Mouse (Mus musculus) limb, embryonic 12.5 days (tissue): ENCODE data around the gene Rbm44. TPM values are rescaled to one million over a fixed set of nuclear protein-coding genes. Genes with fewer than 3 reads are reported as not detected.

ENCODE experiments used
- ATAC-seq: fragments of 200-750 bp; cut with Nextera tagmentation; 2 replicates; pipeline ENCODE4 v1.8.0; 2017; ENCODE audit warnings: low read depth, moderate TSS enrichment; ENCODE audit not compliant: insufficient number of reproducible peaks, insufficient read depth, low FRiP score, low TSS enrichment
- H3K27ac ChIP-seq: fragments of 300-500 bp; sonication (generic); 2 replicates; pipeline ENCODE4 v1.5.1; 2016; ENCODE audit warnings: mild to moderate bottlenecking, moderate library complexity
- H3K27me3 ChIP-seq: fragments of 300-500 bp; sonication (generic); 2 replicates; pipeline ENCODE4 v1.6.1; 2016; ENCODE audit warnings: mild to moderate bottlenecking, moderate library complexity
- H3K36me3 ChIP-seq: fragments of 300-500 bp; sonication (generic); 2 replicates; pipeline ENCODE4 v1.6.1; 2016; ENCODE audit warnings: mild to moderate bottlenecking, moderate library complexity
- H3K4me1 ChIP-seq: fragments of 300-500 bp; sonication (generic); replicated peaks from 2 replicates; pipeline ENCODE4 v1.6.1; 2016
- H3K4me2 ChIP-seq: fragments of 300-500 bp; sonication (generic); 2 replicates; pipeline ENCODE4 v1.6.1; 2016; ENCODE audit warnings: mild to moderate bottlenecking, moderate library complexity
- H3K4me3 ChIP-seq: fragments of 300-500 bp; sonication (generic); replicated peaks from 2 replicates; pipeline ENCODE4 v1.5.1; 2016; ENCODE audit warnings: mild to moderate bottlenecking
- H3K9ac ChIP-seq: fragments of 300-500 bp; sonication (generic); replicated peaks from 2 replicates; pipeline ENCODE4 v1.6.1; 2016; ENCODE audit warnings: mild to moderate bottlenecking, moderate library complexity
- H3K9me3 ChIP-seq: fragments of 300-500 bp; sonication (generic); 2 replicates; pipeline ENCODE4 v1.6.1; 2016; ENCODE audit warnings: mild to moderate bottlenecking, moderate library complexity
- WGBS: fragments of 180-500 bp; shearing (Covaris S2); methylation state at CpG from one replicate; pipeline ENCODE4 v1.1.7; 2016; 5-methylcytosine and 5-hydroxymethylcytosine counted together
- polyA plus RNA-seq: library from polyadenylated mRNA; unstranded; fragments of >200 nt; fragmentation: Nextera tagmentation; extraction: Ambion mirVana; gene quantifications from 2 replicates; pipeline ENCODE4 v1.2.1, GENCODE M21; 2016

Rbm44 gene
- polyA plus RNA-seq, 1 experiment from 2014 or later, result 0.70 TPM

- H3K36me3 ChIP-seq, result no peaks in the 10 kb centered on the region
- H3K9ac ChIP-seq, result no peak overlapping the region
- no peak for ATAC-seq
- no peaks in the 10 kb centered on the region for H3K9me3 ChIP-seq
- no peak overlapping the region for H3K4me3 ChIP-seq
- H3K4me2 ChIP-seq, result no peak overlapping the region
- no peaks in the 10 kb centered on the region for H3K27me3 ChIP-seq
- H3K4me1 ChIP-seq, result no peaks in the 10 kb centered on the region
- H3K27ac ChIP-seq, result no peak overlapping the region
- 73% methylated on average over 8 of the region's 8 CpGs for WGBS
Measured at GRCm38 (mm10) chr1:91192184-91192583, 47.3 kb downstream of the Rbm44 start.

DNA sequence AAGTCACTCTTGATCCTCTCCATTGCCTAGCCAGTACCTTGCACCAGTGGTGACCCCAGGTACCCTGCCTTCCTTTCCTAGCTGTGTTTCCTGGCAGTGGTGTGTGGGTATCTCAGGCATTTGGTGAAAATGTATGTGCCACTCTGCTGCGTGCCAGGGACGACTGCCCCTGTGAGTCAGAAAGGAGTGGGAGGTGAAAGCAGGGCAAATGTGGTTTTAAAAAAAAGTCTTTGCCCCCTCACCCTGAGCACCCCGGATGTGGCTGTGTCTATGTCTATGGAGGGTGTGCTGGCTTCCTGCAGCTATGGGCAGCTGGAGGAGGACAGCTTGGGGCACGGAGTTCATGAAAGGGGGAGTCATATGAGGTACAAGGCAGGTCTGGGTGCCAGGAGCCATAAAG is 48.4 kb downstream of the Rbm44 start:
- H3K4me2 ChIP-seq, result no peak overlapping the region
- no peak overlapping the region for H3K4me3 ChIP-seq
- no peaks in the 10 kb centered on the region for H3K27me3 ChIP-seq
- H3K4me1 ChIP-seq, result no peaks in the 10 kb centered on the region
- no peaks in the 10 kb centered on the region for H3K36me3 ChIP-seq
- no peak for ATAC-seq
- H3K9ac ChIP-seq, result no peak overlapping the region
- 79% methylated on average over 4 of the region's 4 CpGs for WGBS
- no peaks in the 10 kb centered on the region for H3K9me3 ChIP-seq
- H3K27ac ChIP-seq, result no peak overlapping the region

DNA sequence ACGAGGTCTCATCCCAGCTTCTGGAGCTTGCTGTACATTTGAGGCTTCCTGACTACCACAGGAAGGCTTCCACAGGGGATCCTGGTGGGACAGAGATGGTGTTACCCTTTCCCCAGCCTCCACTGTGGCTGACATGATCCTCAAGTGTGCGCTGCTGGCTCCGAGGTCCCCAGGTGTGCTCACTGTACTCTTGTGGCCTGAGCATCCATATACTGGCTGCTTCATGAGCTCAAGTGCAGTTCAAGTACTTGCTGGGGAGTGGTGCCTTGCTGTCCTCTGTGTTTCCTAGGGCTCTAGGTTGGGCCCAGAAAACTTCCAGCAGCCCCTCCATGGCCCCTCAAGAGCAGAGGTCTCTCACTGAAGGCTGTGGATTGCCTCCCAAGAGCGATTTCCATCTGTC is 48.8 kb downstream of the Rbm44 start:
- no peak for ATAC-seq

GRCm38 (mm10) chr1:91199793-91200192 is 54.9 kb downstream of the Rbm44 start:
- Histone ChIP-seq H3K4me2 (no peak overlapping the region), H3K27ac (no peak overlapping the region), H3K27me3 (no peaks in the 10 kb centered on the region), H3K36me3 (no peaks in the 10 kb centered on the region), H3K4me1 (peaks cover 5% of the 10 kb centered on the region; the same call in 1 of the 2 replicates), H3K9me3 (no peaks in the 10 kb centered on the region), H3K9ac (no peak overlapping the region), H3K4me3 (no peak overlapping the region)
- WGBS, result 79% methylated on average over 10 of the region's 10 CpGs
- ATAC-seq, result no peak

More for the DNA sequence above, 48.8 kb downstream of the Rbm44 start:
- Histone ChIP-seq H3K36me3 (no peaks in the 10 kb centered on the region), H3K9me3 (no peaks in the 10 kb centered on the region), H3K27me3 (no peaks in the 10 kb centered on the region), H3K4me1 (no peaks in the 10 kb centered on the region), H3K9ac (no peak overlapping the region), H3K4me2 (no peak overlapping the region), H3K4me3 (no peak overlapping the region), H3K27ac (no peak overlapping the region)
- 82% methylated on average over 4 of the region's 4 CpGs for WGBS

DNA sequence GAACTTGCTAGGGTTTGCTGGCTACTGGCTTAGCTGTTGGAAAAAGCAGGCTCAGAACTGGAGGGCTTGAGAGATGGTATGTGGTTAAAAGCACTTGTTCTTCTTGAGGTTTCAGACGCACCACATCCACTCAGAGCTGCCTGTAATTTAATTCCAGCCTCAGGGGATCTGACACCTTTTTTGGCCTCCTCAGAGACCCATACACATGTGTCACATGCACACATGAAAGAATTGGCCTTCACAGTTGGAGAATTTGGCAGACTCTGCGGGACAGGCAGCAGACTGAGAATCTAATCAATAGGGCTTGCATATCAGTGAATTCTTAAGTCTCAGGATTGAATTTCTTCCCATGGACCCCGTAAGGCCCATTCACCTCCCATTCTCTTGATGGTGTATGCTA is 56.2 kb downstream of the Rbm44 start:
- H3K27me3 ChIP-seq, result no peaks in the 10 kb centered on the region
- H3K27ac ChIP-seq, result no peak overlapping the region
- no peak overlapping the region for H3K9ac ChIP-seq
- no peak overlapping the region for H3K4me2 ChIP-seq
- no peaks in the 10 kb centered on the region for H3K9me3 ChIP-seq
- ATAC-seq, result no peak
- WGBS, result 32% methylated on average over 3 of the region's 3 CpGs
- H3K4me3 ChIP-seq, result no peak overlapping the region
- no peaks in the 10 kb centered on the region for H3K36me3 ChIP-seq
- peaks cover 10% of the 10 kb centered on the region for H3K4me1 ChIP-seq

GRCm38 (mm10) chr1:91204221-91204765 is 59.4 kb downstream of the Rbm44 start:
- whole genome bisulfite sequencing, result 88% methylated on average over 5 of the region's 5 CpGs
- Histone ChIP-seq H3K4me2 (no peak overlapping the region), H3K27ac (no peak overlapping the region), H3K9ac (no peak overlapping the region), H3K4me1 (peaks cover 10% of the 10 kb centered on the region), H3K27me3 (no peaks in the 10 kb centered on the region), H3K36me3 (no peaks in the 10 kb centered on the region), H3K9me3 (no peaks in the 10 kb centered on the region), H3K4me3 (no peak overlapping the region)
- no peak for ATAC-seq

- H3K9me3 ChIP-seq, result no peaks in the 10 kb centered on the region
- H3K9ac ChIP-seq, result no peak overlapping the region
- H3K4me2 ChIP-seq, result no peak overlapping the region
- 76% methylated on average over 6 of the region's 6 CpGs for WGBS
- H3K27ac ChIP-seq, result no peak overlapping the region
- no peak overlapping the region for H3K4me3 ChIP-seq
- peaks cover 3% of the 10 kb centered on the region; the same call in 1 of the 2 replicates for H3K27me3 ChIP-seq
- peaks cover 5% of the 10 kb centered on the region for H3K4me1 ChIP-seq
- no peaks in the 10 kb centered on the region for H3K36me3 ChIP-seq
- no peak for ATAC-seq
Measured at GRCm38 (mm10) chr1:91205651-91206050, 60.8 kb downstream of the Rbm44 start.

GRCm38 (mm10) chr1:91206336-91206735 is 61.4 kb downstream of the Rbm44 start:
- 79% methylated on average over 8 of the region's 8 CpGs for WGBS
- H3K4me3 ChIP-seq, result no peak overlapping the region
- no peak for ATAC-seq
- H3K9ac ChIP-seq, result no peak overlapping the region
- no peaks in the 10 kb centered on the region for H3K9me3 ChIP-seq
- H3K4me2 ChIP-seq, result no peak overlapping the region
- H3K27me3 ChIP-seq, result peaks cover 3% of the 10 kb centered on the region; the same call in 1 of the 2 replicates
- peaks cover 5% of the 10 kb centered on the region for H3K4me1 ChIP-seq
- H3K36me3 ChIP-seq, result no peaks in the 10 kb centered on the region
- H3K27ac ChIP-seq, result no peak overlapping the region

DNA sequence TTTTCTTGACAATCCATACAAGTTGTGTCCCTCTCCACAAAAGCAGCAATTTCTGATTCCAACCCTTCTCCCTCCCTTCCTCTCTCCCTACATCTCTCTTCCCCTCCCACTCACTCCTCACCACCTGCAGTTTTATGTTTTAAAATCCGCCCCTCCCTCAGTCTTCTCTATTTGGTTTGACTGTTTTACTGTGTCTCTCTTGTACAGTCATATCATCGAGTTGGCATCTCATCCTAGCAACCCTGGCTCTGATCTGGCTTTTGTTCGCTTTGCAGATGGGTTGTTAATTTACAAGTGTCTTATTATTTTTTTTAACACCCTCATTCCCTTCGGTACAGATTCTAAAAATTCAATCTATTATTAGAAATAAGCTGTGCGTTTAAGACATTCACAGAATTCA is 62.0 kb downstream of the Rbm44 start:
- no peak overlapping the region for H3K4me2 ChIP-seq
- H3K9ac ChIP-seq, result no peak overlapping the region
- 73% methylated on average over 5 of the region's 5 CpGs for WGBS

GRCm38 (mm10) chr1:91207334-91208074 is 62.6 kb downstream of the Rbm44 start:
- WGBS, result 66% methylated on average over 3 of the region's 3 CpGs
- Histone ChIP-seq H3K4me3 (no peak overlapping the region), H3K4me1 (peaks cover 5% of the 10 kb centered on the region), H3K9ac (no peak overlapping the region), H3K27ac (no peak overlapping the region), H3K9me3 (no peaks in the 10 kb centered on the region), H3K4me2 (no peak overlapping the region), H3K36me3 (no peaks in the 10 kb centered on the region), H3K27me3 (peaks cover 3% of the 10 kb centered on the region; the same call in 1 of the 2 replicates)
- ATAC-seq, result no peak

More for the DNA sequence above, 62.0 kb downstream of the Rbm44 start:
- no peak for ATAC-seq
- Histone ChIP-seq H3K27me3 (peaks cover 3% of the 10 kb centered on the region; the same call in 1 of the 2 replicates), H3K36me3 (no peaks in the 10 kb centered on the region), H3K4me1 (peaks cover 5% of the 10 kb centered on the region), H3K27ac (no peak overlapping the region), H3K9me3 (no peaks in the 10 kb centered on the region), H3K4me3 (no peak overlapping the region)

GRCm38 (mm10) chr1:91209343-91209742 is 64.5 kb downstream of the Rbm44 start:
- Histone ChIP-seq H3K9me3 (no peaks in the 10 kb centered on the region), H3K4me1 (peaks cover 13% of the 10 kb centered on the region), H3K27me3 (peaks cover 3% of the 10 kb centered on the region; the same call in 1 of the 2 replicates), H3K36me3 (no peaks in the 10 kb centered on the region), H3K9ac (no peak overlapping the region), H3K4me2 (no peak overlapping the region), H3K27ac (no peak overlapping the region), H3K4me3 (no peak overlapping the region)
- ATAC-seq, result no peak
- 89% methylated on average over 6 of the region's 6 CpGs for WGBS
